Mouse (Mus musculus) adrenal gland, postnatal 25 days (tissue): ENCODE data around the gene Hpca. TPM values are rescaled to one million over a fixed set of nuclear protein-coding genes. Genes with fewer than 3 reads are reported as not detected.

Source experiments
- DNase-seq: peaks from one replicate; pipeline ENCODE4 v3.0.0; 2021; ENCODE audit warnings: mixed read lengths
- long read RNA-seq: library from polyadenylated mRNA; stranded (forward); transcript quantifications from one replicate; pipeline ENCODE4 v2.0.0, GENCODE M21; 2021
- total RNA-seq: library from RNA; stranded (reverse); gene quantifications from 2 replicates; pipeline ENCODE4 v1.2.3, GENCODE M21; 2021

The Hpca gene
- total RNA-seq: 0.81 and 1.2 TPM in 2 replicates
- long read RNA-seq, partial matches to known transcripts: 0 of 1 reads
- long read RNA-seq, other reads (novel, unspliced or antisense): 0 of 1 reads

GRCm38 (mm10) chr4:129121569-129122086, at the start of gene Hpca:
Hpca (minus strand) TSS chr4:129122036.
- no peak for DNase-seq

GRCm38 (mm10) chr4:129161581-129162255, 39.9 kb upstream of the Hpca start:
- DNase-seq: no peak

GRCm38 (mm10) chr4:129161076-129161475, 39.2 kb upstream of the Hpca start:
- DNase-seq: no peak

GRCm38 (mm10) chr4:129158549-129158948, 36.7 kb upstream of the Hpca start:
- no peak for DNase-seq

GRCm38 (mm10) chr4:129157541-129157940, 35.7 kb upstream of the Hpca start:
- DNase-seq: no peak

GRCm38 (mm10) chr4:129151276-129151811, 29.5 kb upstream of the Hpca start:
- no peak for DNase-seq

- no peak for DNase-seq
Measured at GRCm38 (mm10) chr4:129149321-129149720, 27.5 kb upstream of the Hpca start.

GRCm38 (mm10) chr4:129147552-129148103, 25.8 kb upstream of the Hpca start:
- no peak for DNase-seq

- no peak for DNase-seq
Measured at GRCm38 (mm10) chr4:129146392-129146791, 24.6 kb upstream of the Hpca start.

GRCm38 (mm10) chr4:129145943-129146342, 24.1 kb upstream of the Hpca start:
- DNase-seq: no peak

- DNase-seq: no peak
Measured at GRCm38 (mm10) chr4:129145411-129145810, 23.6 kb upstream of the Hpca start.

GRCm38 (mm10) chr4:129144401-129145367, 22.8 kb upstream of the Hpca start:
- DNase-seq: no peak

- DNase-seq: no peak
Measured at GRCm38 (mm10) chr4:129143509-129143908, 21.7 kb upstream of the Hpca start.

GRCm38 (mm10) chr4:129142439-129143045, 20.7 kb upstream of the Hpca start:
- DNase-seq: no peak

GRCm38 (mm10) chr4:129141560-129142438, 20.0 kb upstream of the Hpca start:
- DNase-seq: no peak

- DNase-seq: no peak
Measured at GRCm38 (mm10) chr4:129140808-129141207, 19.0 kb upstream of the Hpca start.

- no peak for DNase-seq
Measured at GRCm38 (mm10) chr4:129139642-129140041, 17.8 kb upstream of the Hpca start.

- no peak for DNase-seq
Measured at GRCm38 (mm10) chr4:129137392-129138321, 15.8 kb upstream of the Hpca start.

- DNase-seq: peak; percentile 44
Measured at GRCm38 (mm10) chr4:129136579-129137391, 14.9 kb upstream of the Hpca start, which contains the start of gene Fndc5. Fndc5 (plus strand) TSS chr4:129136999.
